Mouse (Mus musculus): ENCODE measurements around the gene Nicn1. TPM values are rescaled to one million over a fixed set of nuclear protein-coding genes. Genes with fewer than 3 reads are reported as not detected.

Gene Nicn1
- polyA plus RNA-seq (2016; fragmentation: Nextera tagmentation; extraction: Ambion mirVana), result 53.0 and 54.9 TPM in 2 replicates

- Histone ChIP-seq H3K4me3 (peak within 1 kb of the TSS; percentile 50), H3K4me2 (replicated peaks) (peak within 1 kb of the TSS; percentile 54), H3K9me3 (no peaks in the 10 kb centered on the region), H3K4me1 (peaks cover 4% of the 10 kb centered on the region), H3K36me3 (peaks cover 19% of the 10 kb centered on the region), H3K9ac (peak within 1 kb of the TSS; percentile 56), H3K27ac (peak within 1 kb of the TSS; percentile 91), H3K27me3 (no peaks in the 10 kb centered on the region)
- WGBS, result under 1% methylated on average over 32 of the region's 32 CpGs
- ATAC-seq (ENCODE audit: insufficient number of reproducible peaks, insufficient read depth, low FRiP score, low TSS enrichment), result peak; percentile 96
Measured at GRCm38 (mm10) chr9:108290016-108290750, at the start of gene Nicn1. Gene Nicn1 (plus strand): TSS chr9:108290429.

GRCm38 (mm10) chr9:108244540-108244939, 45.7 kb upstream of the Nicn1 start:
- Histone ChIP-seq H3K9ac (no peak overlapping the region), H3K9me3 (no peaks in the 10 kb centered on the region), H3K4me3 (no peak overlapping the region), H3K36me3 (peaks cover 7% of the 10 kb centered on the region; the same call in 1 of the 2 replicates), H3K27me3 (no peaks in the 10 kb centered on the region), H3K4me2 (replicated peaks) (no peak overlapping the region), H3K27ac (no peak overlapping the region), H3K4me1 (no peaks in the 10 kb centered on the region)
- no peak for ATAC-seq (ENCODE audit: insufficient number of reproducible peaks, insufficient read depth, low FRiP score, low TSS enrichment)
- 93% methylated on average over 3 of the region's 3 CpGs for WGBS

- ATAC-seq (ENCODE audit: insufficient number of reproducible peaks, insufficient read depth, low FRiP score, low TSS enrichment), result no peak
- Histone ChIP-seq H3K27me3 (no peaks in the 10 kb centered on the region), H3K4me1 (no peaks in the 10 kb centered on the region), H3K27ac (no peak overlapping the region), H3K4me3 (no peak overlapping the region), H3K9ac (no peak overlapping the region), H3K9me3 (no peaks in the 10 kb centered on the region), H3K36me3 (peaks cover 7% of the 10 kb centered on the region; the same call in 1 of the 2 replicates), H3K4me2 (replicated peaks) (no peak overlapping the region)
- 81% methylated on average over 3 of the region's 3 CpGs for WGBS
Measured at GRCm38 (mm10) chr9:108244984-108245383, 45.2 kb upstream of the Nicn1 start.

GRCm38 (mm10) chr9:108248957-108249356, 41.3 kb upstream of the Nicn1 start:
- 39% methylated on average over 5 of the region's 5 CpGs for WGBS
- H3K4me1 ChIP-seq, result no peaks in the 10 kb centered on the region
- peaks cover 24% of the 10 kb centered on the region for H3K36me3 ChIP-seq
- no peak for ATAC-seq (ENCODE audit: insufficient number of reproducible peaks, insufficient read depth, low FRiP score, low TSS enrichment)
- no peak overlapping the region for H3K4me2 ChIP-seq (replicated peaks)
- H3K27me3 ChIP-seq, result no peaks in the 10 kb centered on the region
- H3K9ac ChIP-seq, result no peak overlapping the region
- no peak overlapping the region for H3K27ac ChIP-seq
- no peaks in the 10 kb centered on the region for H3K9me3 ChIP-seq
- no peak overlapping the region for H3K4me3 ChIP-seq

DNA sequence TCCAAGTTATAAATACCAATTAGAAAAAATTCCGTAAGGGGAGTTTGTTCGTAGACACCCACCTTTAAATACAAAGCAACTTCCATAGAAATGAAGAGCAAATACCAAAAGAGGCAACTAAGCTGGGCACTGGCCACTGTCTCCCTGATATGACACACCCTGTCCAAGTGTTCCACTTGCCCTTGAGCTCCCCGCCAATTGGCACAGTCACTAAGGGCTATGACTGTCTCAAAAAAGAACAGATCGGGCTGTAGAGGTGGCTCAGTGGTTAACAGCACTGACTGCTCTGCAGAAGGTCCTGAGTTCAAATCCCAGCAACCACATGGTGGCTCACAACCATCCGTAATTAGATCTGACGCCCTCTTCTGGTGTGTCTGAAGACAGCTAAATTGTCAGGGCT, 38.4 kb upstream of the Nicn1 start:
- Histone ChIP-seq H3K27me3 (no peaks in the 10 kb centered on the region), H3K36me3 (peaks cover 21% of the 10 kb centered on the region), H3K4me2 (replicated peaks) (no peak overlapping the region), H3K9me3 (no peaks in the 10 kb centered on the region), H3K9ac (no peak overlapping the region), H3K27ac (no peak overlapping the region), H3K4me3 (no peak overlapping the region), H3K4me1 (no peaks in the 10 kb centered on the region)
- ATAC-seq (ENCODE audit: insufficient number of reproducible peaks, insufficient read depth, low FRiP score, low TSS enrichment), result no peak
- WGBS, result 89% methylated on average over 6 of the region's 6 CpGs

DNA sequence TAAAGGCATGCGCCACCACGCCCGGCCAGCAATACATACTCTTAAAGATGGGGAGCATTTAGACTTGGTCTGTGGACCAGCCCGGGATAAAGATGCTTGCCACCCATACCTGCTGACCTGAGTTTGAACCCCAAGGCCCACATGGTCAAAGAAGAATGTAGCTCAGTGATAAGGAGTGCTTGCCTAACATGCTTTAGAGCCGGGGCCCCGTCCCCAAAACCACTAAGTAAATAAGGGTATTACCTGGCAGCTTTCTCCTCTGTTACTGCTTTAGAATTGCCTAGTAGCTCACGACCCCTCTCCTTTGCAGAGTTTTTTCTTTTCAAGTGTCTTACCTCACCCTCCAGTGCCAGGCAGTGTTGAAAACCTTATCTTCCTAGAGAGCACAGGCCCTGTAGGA, 37.5 kb upstream of the Nicn1 start:
- no peaks in the 10 kb centered on the region for H3K27me3 ChIP-seq
- no peak overlapping the region for H3K9ac ChIP-seq
- no peak overlapping the region for H3K4me2 ChIP-seq (replicated peaks)
- WGBS, result 97% methylated on average over 7 of the region's 7 CpGs
- ATAC-seq (ENCODE audit: insufficient number of reproducible peaks, insufficient read depth, low FRiP score, low TSS enrichment), result no peak
- no peak overlapping the region for H3K4me3 ChIP-seq
- H3K4me1 ChIP-seq, result no peaks in the 10 kb centered on the region
- H3K36me3 ChIP-seq, result peaks cover 21% of the 10 kb centered on the region
- H3K9me3 ChIP-seq, result no peaks in the 10 kb centered on the region
- no peak overlapping the region for H3K27ac ChIP-seq

- ATAC-seq (ENCODE audit: insufficient number of reproducible peaks, insufficient read depth, low FRiP score, low TSS enrichment), result no peak
- Histone ChIP-seq H3K36me3 (no peaks in the 10 kb centered on the region), H3K9me3 (no peaks in the 10 kb centered on the region), H3K27me3 (no peaks in the 10 kb centered on the region), H3K9ac (no peak overlapping the region), H3K4me1 (peaks cover 13% of the 10 kb centered on the region), H3K27ac (no peak overlapping the region), H3K4me3 (no peak overlapping the region), H3K4me2 (replicated peaks) (no peak overlapping the region)
- 83% methylated on average over 4 of the region's 4 CpGs for WGBS
Measured at GRCm38 (mm10) chr9:108260526-108260925, 29.7 kb upstream of the Nicn1 start.

- ATAC-seq (ENCODE audit: insufficient number of reproducible peaks, insufficient read depth, low FRiP score, low TSS enrichment), result no peak
- peak overlapping the region; percentile 74 for H3K4me2 ChIP-seq (replicated peaks)
- 76% methylated on average over 7 of the region's 7 CpGs for WGBS
- no peak overlapping the region for H3K9ac ChIP-seq
- H3K27me3 ChIP-seq, result no peaks in the 10 kb centered on the region
- H3K4me1 ChIP-seq, result peaks cover 13% of the 10 kb centered on the region
- no peaks in the 10 kb centered on the region for H3K36me3 ChIP-seq
- no peak overlapping the region for H3K4me3 ChIP-seq
- no peak overlapping the region for H3K27ac ChIP-seq
- no peaks in the 10 kb centered on the region for H3K9me3 ChIP-seq
Measured at GRCm38 (mm10) chr9:108261865-108262264, 28.4 kb upstream of the Nicn1 start.

- no peaks in the 10 kb centered on the region for H3K27me3 ChIP-seq
- H3K27ac ChIP-seq, result 0 out of 2 replicates have a peak overlapping the region, but pooled peaks have one; percentile 90
- H3K4me2 ChIP-seq (replicated peaks), result peak overlapping the region; percentile 74
- WGBS, result 45% methylated on average over 11 of the region's 11 CpGs
- H3K9ac ChIP-seq, result peak overlapping the region; percentile 87; the same call in 1 of the 2 replicates
- ATAC-seq (ENCODE audit: insufficient number of reproducible peaks, insufficient read depth, low FRiP score, low TSS enrichment), result no peak
- no peaks in the 10 kb centered on the region for H3K36me3 ChIP-seq
- peak overlapping the region; percentile 92 for H3K4me3 ChIP-seq
- no peaks in the 10 kb centered on the region for H3K9me3 ChIP-seq
- peaks cover 13% of the 10 kb centered on the region for H3K4me1 ChIP-seq
Measured at GRCm38 (mm10) chr9:108262494-108263049, 27.7 kb upstream of the Nicn1 start.

GRCm38 (mm10) chr9:108263131-108263681, 27.0 kb upstream of the Nicn1 start:
- Histone ChIP-seq H3K9me3 (no peaks in the 10 kb centered on the region), H3K36me3 (no peaks in the 10 kb centered on the region), H3K4me1 (peaks cover 13% of the 10 kb centered on the region), H3K4me3 (peak overlapping the region; percentile 92), H3K9ac (peak overlapping the region; percentile 87), H3K27me3 (no peaks in the 10 kb centered on the region), H3K27ac (peak overlapping the region; percentile 90), H3K4me2 (replicated peaks) (peak overlapping the region; percentile 74)
- peak; percentile 43 for ATAC-seq (ENCODE audit: insufficient number of reproducible peaks, insufficient read depth, low FRiP score, low TSS enrichment)
- under 1% methylated on average over 61 of the region's 62 CpGs for WGBS

GRCm38 (mm10) chr9:108263690-108264190, 26.5 kb upstream of the Nicn1 start, which contains the start of gene Dag1:
Gene Dag1 (minus strand): TSS chr9:108263958.
- no peaks in the 10 kb centered on the region for H3K36me3 ChIP-seq
- ATAC-seq (ENCODE audit: insufficient number of reproducible peaks, insufficient read depth, low FRiP score, low TSS enrichment), result peak; percentile 96
- peaks cover 13% of the 10 kb centered on the region for H3K4me1 ChIP-seq
- no peaks in the 10 kb centered on the region for H3K27me3 ChIP-seq
- no peaks in the 10 kb centered on the region for H3K9me3 ChIP-seq
- H3K27ac ChIP-seq, result peak within 1 kb of the TSS; percentile 90
- peak within 1 kb of the TSS; percentile 87 for H3K9ac ChIP-seq
- WGBS, result under 1% methylated on average over 70 of the region's 71 CpGs
- H3K4me2 ChIP-seq (replicated peaks), result peak within 1 kb of the TSS; percentile 74
- peak within 1 kb of the TSS; percentile 92 for H3K4me3 ChIP-seq
